Mouse (Mus musculus): ENCODE measurements around the gene Ctps. TPM values are rescaled to one million over a fixed set of nuclear protein-coding genes. Genes with fewer than 3 reads are reported as not detected.
"Not testable (repeated sequence)": the region's sequence is repeated elsewhere in the genome, so short reads cannot be mapped to it uniquely, and the experiment has no call there.

Gene Ctps
- polyA plus RNA-seq, 1 experiment, result 6.3 TPM

DNA sequence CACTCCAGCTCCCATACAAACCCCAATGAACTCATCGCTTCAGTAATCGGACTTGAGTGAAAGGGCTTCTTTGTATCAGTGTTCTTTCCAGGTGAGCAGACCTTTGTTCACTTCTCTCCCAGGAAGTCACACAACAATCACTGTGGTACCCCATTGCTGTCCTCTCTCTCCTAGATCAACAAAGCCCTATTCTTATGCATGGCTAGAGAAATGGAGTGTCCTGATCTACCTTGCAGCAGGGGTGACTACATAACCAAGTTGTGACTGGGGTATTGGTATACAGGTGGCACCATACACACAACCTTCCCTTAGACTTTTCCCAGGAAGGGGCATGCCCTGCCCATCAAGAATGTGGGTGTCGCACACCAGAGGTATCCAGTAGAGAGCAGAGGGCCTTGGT, 40.9 kb upstream of the Ctps start:
- no peaks in the 10 kb centered on the region for H3K27me3 ChIP-seq (ENCODE audit: control insufficient read depth, insufficient read depth, low read length)

DNA sequence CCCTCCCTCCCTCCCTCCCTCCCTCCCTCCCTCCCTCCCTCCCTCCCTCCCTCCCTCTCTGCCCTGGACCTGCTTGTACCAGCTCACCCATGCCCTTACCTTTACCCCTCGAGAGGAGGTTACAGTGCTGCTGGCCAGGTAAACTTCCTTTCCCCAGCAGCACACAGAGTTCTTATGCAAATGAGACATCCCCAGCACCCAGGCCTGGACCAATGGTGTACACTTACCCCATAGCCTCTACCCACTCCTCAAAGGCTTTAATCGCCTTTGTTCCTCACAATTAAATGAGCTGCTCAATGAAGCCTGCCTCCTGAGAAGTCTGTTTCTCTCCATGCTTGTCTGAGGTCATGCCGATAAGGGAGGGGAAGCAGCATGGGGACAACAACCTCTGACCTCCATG, 36.9 kb upstream of the Ctps start:
- no peak overlapping the region for H3K27ac ChIP-seq (ENCODE audit: control insufficient read depth, insufficient read depth, low read depth, low read length)
- H3K4me1 ChIP-seq (ENCODE audit: control insufficient read depth, insufficient read depth, low read length), result no peaks in the 10 kb centered on the region
- no peak for TF ChIP-seq CTCF (IDR thresholded peaks at IDR 0.05; ENCODE audit: control insufficient read depth, insufficient read depth, insufficient replicate concordance, low read depth, low read length)
- TF ChIP-seq POLR2A (IDR thresholded peaks at IDR 0.05; ENCODE audit: control insufficient read depth, low read depth, low read length), result no peak
- no peaks in the 10 kb centered on the region for H3K27me3 ChIP-seq (ENCODE audit: control insufficient read depth, insufficient read depth, low read length)
- no peaks in the 10 kb centered on the region for H3K36me3 ChIP-seq (ENCODE audit: control insufficient read depth, insufficient read depth, low read length)
- H3K4me3 ChIP-seq (ENCODE audit: control insufficient read depth, low read depth, low read length), result no peak overlapping the region

More for the DNA sequence above, 40.9 kb upstream of the Ctps start:
- Histone ChIP-seq H3K4me3 (ENCODE audit: control insufficient read depth, low read depth, low read length) (no peak overlapping the region), H3K27ac (ENCODE audit: control insufficient read depth, insufficient read depth, low read depth, low read length) (no peak overlapping the region), H3K36me3 (ENCODE audit: control insufficient read depth, insufficient read depth, low read length) (no peaks in the 10 kb centered on the region), H3K4me1 (ENCODE audit: control insufficient read depth, insufficient read depth, low read length) (peaks cover 6% of the 10 kb centered on the region)
- TF ChIP-seq POLR2A (IDR thresholded peaks at IDR 0.05; ENCODE audit: control insufficient read depth, low read depth, low read length) (no peak), CTCF (IDR thresholded peaks at IDR 0.05; ENCODE audit: control insufficient read depth, insufficient read depth, insufficient replicate concordance, low read depth, low read length) (no peak)

DNA sequence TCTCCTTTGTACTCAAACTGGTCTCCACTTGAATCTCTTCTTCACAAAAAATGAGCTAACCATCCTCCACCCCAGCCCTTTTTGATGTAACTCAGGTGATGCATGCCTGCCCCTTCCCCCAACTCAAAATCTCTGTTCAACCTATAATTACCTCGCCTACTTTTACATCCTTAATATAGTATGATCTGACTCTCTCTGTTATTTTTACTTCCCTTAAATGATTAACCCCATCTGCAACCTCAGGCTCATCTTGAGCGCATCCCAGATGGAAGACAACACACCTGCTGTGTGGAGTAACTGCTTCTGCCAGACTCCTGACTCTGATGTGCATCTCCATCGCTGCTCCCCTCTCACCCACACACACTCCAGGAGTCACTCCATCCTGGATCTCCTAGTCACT, 32.6 kb upstream of the Ctps start:
- Histone ChIP-seq H3K4me1 (ENCODE audit: control insufficient read depth, insufficient read depth, low read length) (no peaks in the 10 kb centered on the region), H3K36me3 (ENCODE audit: control insufficient read depth, insufficient read depth, low read length) (no peaks in the 10 kb centered on the region), H3K27me3 (ENCODE audit: control insufficient read depth, insufficient read depth, low read length) (no peaks in the 10 kb centered on the region), H3K4me3 (ENCODE audit: control insufficient read depth, low read depth, low read length) (no peak overlapping the region), H3K27ac (ENCODE audit: control insufficient read depth, insufficient read depth, low read depth, low read length) (no peak overlapping the region)
- TF ChIP-seq POLR2A (IDR thresholded peaks at IDR 0.05; ENCODE audit: control insufficient read depth, low read depth, low read length) (no peak), CTCF (IDR thresholded peaks at IDR 0.05; ENCODE audit: control insufficient read depth, insufficient read depth, insufficient replicate concordance, low read depth, low read length) (no peak)

DNA sequence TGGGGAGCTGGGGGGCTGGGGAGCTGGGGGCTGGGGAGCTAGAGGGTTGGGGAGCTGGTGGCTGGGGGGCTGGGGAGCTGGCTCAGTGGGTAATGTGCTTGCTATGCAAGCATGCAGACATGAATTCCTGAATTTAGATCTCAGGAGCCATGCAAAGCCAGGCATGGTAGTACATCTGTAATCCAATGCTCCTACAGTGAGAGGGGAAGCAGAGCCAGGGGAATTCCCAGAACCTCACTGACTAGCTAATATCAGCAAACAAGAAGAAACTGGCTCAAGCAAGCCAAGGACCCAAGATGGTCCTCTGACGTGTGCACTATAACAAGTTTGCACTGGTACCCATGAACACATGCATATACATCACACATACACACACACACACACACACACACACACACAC, 31.7 kb upstream of the Ctps start:
- Histone ChIP-seq H3K4me1 (ENCODE audit: control insufficient read depth, insufficient read depth, low read length) (no peaks in the 10 kb centered on the region), H3K36me3 (ENCODE audit: control insufficient read depth, insufficient read depth, low read length) (no peaks in the 10 kb centered on the region), H3K27me3 (ENCODE audit: control insufficient read depth, insufficient read depth, low read length) (no peaks in the 10 kb centered on the region), H3K4me3 (ENCODE audit: control insufficient read depth, low read depth, low read length) (no peak overlapping the region), H3K27ac (ENCODE audit: control insufficient read depth, insufficient read depth, low read depth, low read length) (no peak overlapping the region)
- TF ChIP-seq CTCF (IDR thresholded peaks at IDR 0.05; ENCODE audit: control insufficient read depth, insufficient read depth, insufficient replicate concordance, low read depth, low read length), result no peak
- no peak for TF ChIP-seq POLR2A (IDR thresholded peaks at IDR 0.05; ENCODE audit: control insufficient read depth, low read depth, low read length)

DNA sequence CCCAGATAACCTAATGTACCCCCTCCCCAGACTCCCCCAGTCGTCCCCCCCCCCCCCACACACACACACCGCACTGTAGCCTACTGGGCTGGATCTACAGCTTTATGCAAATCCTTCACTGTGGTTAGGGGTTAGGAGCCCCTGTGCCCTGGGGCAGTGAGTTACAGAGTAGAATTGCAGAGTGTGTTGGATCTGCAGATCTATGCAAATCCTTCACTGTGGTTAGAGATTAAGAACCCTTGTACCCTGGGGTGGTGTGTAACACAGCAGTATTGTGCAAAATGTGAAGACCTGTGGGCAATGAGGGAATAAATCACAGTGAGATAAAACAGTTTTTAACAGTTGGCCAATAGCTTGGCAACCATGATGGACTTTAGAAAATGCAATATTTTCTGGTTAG, 28.8 kb upstream of the Ctps start:
- TF ChIP-seq CTCF (IDR thresholded peaks at IDR 0.05; ENCODE audit: control insufficient read depth, insufficient read depth, insufficient replicate concordance, low read depth, low read length) (no peak), POLR2A (IDR thresholded peaks at IDR 0.05; ENCODE audit: control insufficient read depth, low read depth, low read length) (no peak)
- Histone ChIP-seq H3K4me3 (ENCODE audit: control insufficient read depth, low read depth, low read length) (no peak overlapping the region), H3K27me3 (ENCODE audit: control insufficient read depth, insufficient read depth, low read length) (no peaks in the 10 kb centered on the region), H3K4me1 (ENCODE audit: control insufficient read depth, insufficient read depth, low read length) (no peaks in the 10 kb centered on the region), H3K36me3 (ENCODE audit: control insufficient read depth, insufficient read depth, low read length) (no peaks in the 10 kb centered on the region), H3K27ac (ENCODE audit: control insufficient read depth, insufficient read depth, low read depth, low read length) (no peak overlapping the region)

DNA sequence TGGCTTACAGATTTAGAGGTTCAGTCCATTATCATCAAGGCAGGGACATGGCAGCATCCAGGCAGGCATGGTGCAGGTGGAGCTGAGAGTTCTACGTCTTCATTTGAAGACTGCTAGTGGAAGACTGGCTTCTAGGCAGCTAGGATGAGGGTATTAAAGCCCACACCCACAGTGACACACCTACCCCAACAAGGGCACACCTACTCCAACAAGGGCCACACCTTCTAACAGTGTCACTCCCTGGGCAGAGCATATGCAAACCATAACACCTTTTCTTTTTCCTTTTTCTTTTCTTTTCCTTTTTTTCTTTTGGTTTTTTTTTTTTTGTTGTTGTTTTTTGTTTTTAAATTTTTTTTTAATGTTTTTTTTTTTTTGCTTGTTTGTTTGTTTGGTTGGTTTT, 26.1 kb upstream of the Ctps start:
- H3K4me1 ChIP-seq (ENCODE audit: control insufficient read depth, insufficient read depth, low read length); H3K4me3 ChIP-seq (ENCODE audit: control insufficient read depth, low read depth, low read length); H3K27me3 ChIP-seq (ENCODE audit: control insufficient read depth, insufficient read depth, low read length); H3K36me3 ChIP-seq (ENCODE audit: control insufficient read depth, insufficient read depth, low read length); H3K27ac ChIP-seq (ENCODE audit: control insufficient read depth, insufficient read depth, low read depth, low read length): not testable (repeated sequence)

DNA sequence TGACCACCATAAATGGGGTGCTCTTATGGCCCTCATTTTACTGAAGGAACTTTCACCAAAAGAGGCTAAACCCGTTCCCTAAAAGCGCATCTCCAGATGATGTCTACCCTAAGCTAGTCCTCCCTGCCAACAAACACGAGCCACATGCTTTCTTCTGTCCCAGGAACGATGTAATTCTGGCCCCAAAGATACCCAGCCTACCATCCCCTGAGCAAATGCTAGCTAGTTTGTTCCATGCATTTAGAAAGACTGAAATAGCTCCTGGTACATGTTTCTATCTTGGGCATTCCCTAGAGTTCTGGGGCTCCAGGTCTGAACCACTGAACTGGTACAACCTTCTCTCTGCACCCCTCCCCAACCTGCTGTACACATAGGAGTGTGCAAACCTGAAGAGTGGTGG, 20.9 kb upstream of the Ctps start:
- Histone ChIP-seq H3K4me3 (ENCODE audit: control insufficient read depth, low read depth, low read length) (no peak overlapping the region), H3K36me3 (ENCODE audit: control insufficient read depth, insufficient read depth, low read length) (no peaks in the 10 kb centered on the region), H3K27me3 (ENCODE audit: control insufficient read depth, insufficient read depth, low read length) (no peaks in the 10 kb centered on the region), H3K4me1 (ENCODE audit: control insufficient read depth, insufficient read depth, low read length) (no peaks in the 10 kb centered on the region), H3K27ac (ENCODE audit: control insufficient read depth, insufficient read depth, low read depth, low read length) (no peak overlapping the region)
- TF ChIP-seq CTCF (IDR thresholded peaks at IDR 0.05; ENCODE audit: control insufficient read depth, insufficient read depth, insufficient replicate concordance, low read depth, low read length), result no peak
- no peak for TF ChIP-seq POLR2A (IDR thresholded peaks at IDR 0.05; ENCODE audit: control insufficient read depth, low read depth, low read length)

DNA sequence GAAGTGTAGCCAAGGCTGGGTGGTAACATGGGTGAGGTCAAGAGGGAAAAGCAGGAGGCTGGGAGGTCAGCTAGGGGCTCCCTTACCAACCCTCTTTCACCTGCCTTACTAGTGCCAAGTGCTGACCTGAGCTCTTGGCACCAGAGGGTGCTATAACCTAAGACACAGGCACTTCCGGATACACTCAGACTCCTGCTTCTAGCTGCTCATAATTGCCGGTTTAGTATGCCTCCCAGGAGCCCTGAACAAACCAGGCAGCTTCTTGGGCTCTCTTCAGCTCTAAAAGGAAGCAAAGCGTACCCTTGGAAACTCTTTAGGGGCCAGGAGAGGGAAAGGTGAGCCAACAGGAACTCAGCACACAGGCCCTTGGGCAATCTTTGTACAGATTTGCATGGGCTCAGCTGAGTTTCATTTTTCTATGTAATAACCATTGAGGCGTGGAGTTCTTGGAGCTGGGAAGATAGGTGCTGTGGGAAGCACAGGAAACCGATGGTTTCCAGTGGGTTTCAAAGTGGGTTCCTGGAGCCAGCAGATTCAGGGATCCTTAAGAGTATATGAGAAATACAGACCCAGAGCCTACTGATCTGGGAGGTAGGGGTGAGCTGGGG, 19.8 kb upstream of the Ctps start:
- Histone ChIP-seq H3K4me3 (ENCODE audit: control insufficient read depth, low read depth, low read length) (no peak overlapping the region), H3K36me3 (ENCODE audit: control insufficient read depth, insufficient read depth, low read length) (no peaks in the 10 kb centered on the region), H3K27ac (ENCODE audit: control insufficient read depth, insufficient read depth, low read depth, low read length) (no peak overlapping the region), H3K4me1 (ENCODE audit: control insufficient read depth, insufficient read depth, low read length) (peaks cover under 1% of the 10 kb centered on the region; the same call in 1 of the 2 replicates), H3K27me3 (ENCODE audit: control insufficient read depth, insufficient read depth, low read length) (no peaks in the 10 kb centered on the region)
- TF ChIP-seq CTCF (IDR thresholded peaks at IDR 0.05; ENCODE audit: control insufficient read depth, insufficient read depth, insufficient replicate concordance, low read depth, low read length), result peak; percentile 41; the same call in 1 of the 2 replicates
- TF ChIP-seq POLR2A (IDR thresholded peaks at IDR 0.05; ENCODE audit: control insufficient read depth, low read depth, low read length), result no peak

All from testis, adult 2 months (tissue).